Mouse (Mus musculus) thymus, postnatal 36 days (tissue): Measurements from ENCODE around the gene Dram1.

Experiments used
- DNase-seq, 2 experiments: peaks; one replicate each; pipeline ENCODE4 v3.0.0; 2022; ENCODE audit warnings: mixed read lengths in 2 of 2

Dram1 gene

DNA sequence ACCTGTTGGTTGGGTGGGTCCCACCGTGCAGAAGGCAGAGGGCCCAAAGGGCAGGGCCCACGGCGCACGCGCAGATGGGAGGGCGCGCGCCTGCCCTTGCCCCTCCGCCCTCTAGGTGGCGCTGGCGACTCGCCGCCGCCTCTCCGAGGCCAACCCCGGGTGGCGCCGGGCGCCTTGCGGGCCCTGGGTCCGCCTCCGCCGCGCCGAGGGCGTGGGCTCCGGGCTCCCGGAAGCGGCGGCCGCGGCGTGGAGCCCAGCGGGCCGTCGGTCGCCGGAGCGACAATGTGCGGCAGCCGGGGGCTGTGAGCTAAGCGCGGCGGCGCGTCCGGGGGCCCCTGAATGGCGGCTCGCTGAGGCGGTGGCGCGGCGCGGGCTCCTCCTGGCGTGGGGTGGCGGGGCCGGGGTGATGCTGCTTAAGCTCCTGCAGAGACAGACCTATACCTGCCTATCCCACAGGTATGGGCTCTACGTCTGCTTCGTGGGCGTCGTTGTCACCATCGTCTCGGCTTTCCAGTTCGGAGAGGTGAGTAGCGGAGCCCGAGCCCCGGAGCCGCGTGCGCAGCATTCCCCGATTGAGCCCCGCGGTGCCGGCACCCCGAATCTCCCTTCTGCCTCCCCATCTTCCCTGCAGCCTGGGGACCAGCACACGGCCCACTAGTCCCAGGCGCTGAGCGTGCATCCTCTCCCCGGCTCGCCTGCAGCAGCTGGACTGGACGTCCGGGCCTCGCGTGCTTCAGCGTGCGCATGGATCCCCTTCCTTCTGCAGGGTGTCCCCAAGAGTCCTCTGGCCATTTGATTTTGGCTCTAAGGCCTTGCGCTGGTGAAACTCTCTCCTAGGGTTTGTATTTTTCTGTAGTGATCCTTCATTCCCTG lies at the start of gene Dram1, which contains the start of gene Gnptab:
Gene Dram1 (minus strand): TSS at position 68 of the 873 bp plus-strand sequence.
Gene Gnptab (plus strand): TSS at position 120 of the 873 bp plus-strand sequence.
- peak; percentile 91 to 92 for DNase-seq

DNA sequence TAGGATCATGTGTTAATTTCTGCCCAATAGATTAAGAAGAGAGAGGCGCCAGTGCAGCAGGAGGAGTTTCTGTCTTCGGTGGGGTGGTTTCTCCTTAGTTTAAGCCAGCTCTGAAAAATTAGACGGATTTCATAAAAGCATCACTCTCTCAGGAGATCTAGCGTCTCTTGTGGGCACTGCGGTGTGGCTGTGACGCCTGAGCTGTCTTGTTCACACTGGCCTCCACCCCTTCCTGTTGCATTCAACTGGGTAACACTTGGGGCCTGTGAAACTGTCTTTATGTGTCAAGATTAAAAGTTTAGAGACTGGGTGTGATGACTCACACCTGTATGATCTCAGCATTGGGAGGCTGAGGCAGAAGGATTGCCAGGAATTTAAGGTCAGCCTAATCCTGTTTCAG lies 49.1 kb upstream of the Dram1 start:
- DNase-seq = no peak

DNA sequence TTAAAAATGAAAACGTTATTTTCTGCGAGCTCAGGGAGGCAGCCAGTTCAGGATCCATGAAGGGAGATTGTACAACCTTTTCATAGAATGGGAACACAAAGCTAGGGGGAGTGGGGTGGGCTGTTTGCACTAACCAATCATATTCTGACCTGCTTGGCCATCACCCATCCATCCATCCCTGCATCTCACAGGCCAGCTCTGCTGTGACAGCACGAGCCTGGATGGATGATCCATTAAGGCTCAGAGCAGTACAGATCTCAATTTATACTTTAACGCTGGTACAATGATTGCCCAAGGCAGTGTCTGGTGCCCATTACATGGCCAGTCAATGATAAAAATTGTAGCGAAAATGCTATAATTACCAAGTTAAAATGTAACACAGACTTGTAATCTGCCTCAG lies 48.0 kb upstream of the Dram1 start:
- DNase-seq = no peak

DNA sequence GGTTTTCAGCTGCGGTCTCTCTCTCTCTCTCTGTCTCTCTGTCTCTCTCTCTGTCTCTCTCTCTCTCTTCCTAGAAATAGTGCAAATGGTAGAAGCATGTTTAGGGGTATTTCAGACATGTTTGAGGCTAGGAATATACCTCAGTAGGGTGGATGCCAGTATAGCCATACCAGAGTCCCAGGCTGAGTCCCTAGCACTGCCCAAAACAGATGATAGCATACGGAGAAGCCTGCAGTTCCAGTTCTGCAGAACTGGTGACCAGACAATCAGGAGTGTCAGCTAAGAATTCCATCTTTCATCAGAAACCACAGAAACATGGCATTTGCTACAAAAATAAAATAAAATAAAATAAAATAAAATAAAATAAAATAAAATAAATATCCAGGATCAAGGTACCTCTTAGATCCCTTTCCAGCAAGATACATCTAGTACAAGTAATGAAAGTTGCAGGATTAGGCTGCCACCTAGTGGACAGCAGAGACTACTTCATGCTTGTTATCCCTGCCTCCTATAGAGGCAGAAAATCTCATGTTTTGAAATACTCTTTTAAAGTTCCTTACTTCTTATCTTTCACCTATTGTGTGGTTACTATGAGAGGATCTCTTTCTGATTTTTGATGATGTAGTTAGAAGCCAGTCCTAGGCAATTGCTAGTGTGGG lies 47.4 kb upstream of the Dram1 start:
- peak in 1 of 2 experiments; percentile 18 for DNase-seq

DNA sequence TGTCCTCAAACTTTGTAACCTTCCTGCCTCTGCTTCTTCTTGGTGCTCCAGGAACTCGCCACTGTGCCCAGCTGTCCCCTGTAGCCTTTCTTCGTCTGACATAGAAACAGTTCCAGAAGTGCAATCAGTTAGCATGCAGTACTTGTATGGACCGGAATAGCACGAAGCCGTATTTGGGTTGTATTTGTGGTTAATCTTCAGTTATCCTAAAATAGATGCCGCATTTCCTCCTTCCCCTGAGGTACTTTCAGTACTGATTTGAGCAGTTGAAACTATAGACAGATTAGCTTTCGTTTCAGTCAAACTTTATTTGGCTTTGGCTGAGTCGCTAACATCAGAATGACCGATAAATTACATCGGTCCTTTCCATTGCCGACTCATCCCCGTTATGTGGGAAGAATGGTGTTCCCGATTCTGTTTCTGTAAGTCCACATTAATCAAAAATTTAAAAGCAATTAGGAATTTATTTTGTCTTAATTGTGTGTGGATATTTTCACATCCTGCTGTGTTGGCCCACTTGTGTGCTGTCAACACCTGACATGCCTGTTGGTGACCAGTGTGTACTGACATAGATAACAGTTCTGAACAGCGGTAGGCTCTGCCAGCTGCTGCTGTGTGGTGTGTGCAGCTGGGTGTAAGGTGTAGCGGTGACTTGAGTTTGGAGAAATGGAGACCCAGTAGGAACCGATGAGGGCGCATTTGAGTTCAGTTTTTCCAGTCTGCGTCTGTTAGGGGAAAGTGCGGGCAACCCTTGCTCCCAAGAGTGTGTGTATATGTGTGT lies 42.0 kb upstream of the Dram1 start:
- DNase-seq = no peak

DNA sequence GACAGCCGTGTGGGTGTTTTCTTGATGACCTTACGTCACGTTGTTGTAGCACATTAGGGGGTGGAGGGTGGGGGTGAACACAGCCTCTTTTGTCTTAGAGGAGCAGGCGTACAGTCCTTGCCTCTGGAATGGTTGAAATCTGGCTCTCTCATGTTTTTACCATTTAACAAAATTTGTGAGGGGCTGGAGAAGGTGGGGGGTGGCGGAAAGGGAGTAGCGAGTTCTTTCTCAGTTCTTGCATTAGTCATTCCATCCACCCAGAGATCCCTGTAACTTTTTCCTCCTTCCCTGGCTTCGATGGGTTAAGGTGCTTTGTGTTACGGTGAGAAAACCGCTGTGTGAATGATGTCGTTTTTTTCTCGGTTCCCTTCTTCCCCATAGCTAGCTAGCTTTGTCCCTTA lies 41.3 kb upstream of the Dram1 start:
- DNase-seq = no peak

DNA sequence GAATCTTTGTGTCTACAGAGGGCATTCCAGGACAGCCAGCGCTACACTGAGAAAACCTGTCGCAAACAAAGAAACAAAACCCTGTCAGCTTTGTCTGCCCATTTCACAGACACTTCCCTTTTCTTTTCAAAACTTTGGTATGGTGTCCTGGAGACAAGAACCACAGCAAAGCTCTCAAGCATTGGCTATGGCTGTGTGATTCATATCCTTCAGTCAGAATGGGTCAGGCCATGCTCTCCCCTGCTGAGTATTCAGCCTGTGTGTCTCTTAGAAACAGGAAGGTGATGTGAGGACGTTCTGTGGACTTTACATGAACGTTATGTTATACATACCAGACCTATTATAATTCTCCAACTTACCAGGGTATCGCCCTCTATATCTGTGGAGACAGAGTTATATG lies 38.8 kb upstream of the Dram1 start:
- no peak for DNase-seq

DNA sequence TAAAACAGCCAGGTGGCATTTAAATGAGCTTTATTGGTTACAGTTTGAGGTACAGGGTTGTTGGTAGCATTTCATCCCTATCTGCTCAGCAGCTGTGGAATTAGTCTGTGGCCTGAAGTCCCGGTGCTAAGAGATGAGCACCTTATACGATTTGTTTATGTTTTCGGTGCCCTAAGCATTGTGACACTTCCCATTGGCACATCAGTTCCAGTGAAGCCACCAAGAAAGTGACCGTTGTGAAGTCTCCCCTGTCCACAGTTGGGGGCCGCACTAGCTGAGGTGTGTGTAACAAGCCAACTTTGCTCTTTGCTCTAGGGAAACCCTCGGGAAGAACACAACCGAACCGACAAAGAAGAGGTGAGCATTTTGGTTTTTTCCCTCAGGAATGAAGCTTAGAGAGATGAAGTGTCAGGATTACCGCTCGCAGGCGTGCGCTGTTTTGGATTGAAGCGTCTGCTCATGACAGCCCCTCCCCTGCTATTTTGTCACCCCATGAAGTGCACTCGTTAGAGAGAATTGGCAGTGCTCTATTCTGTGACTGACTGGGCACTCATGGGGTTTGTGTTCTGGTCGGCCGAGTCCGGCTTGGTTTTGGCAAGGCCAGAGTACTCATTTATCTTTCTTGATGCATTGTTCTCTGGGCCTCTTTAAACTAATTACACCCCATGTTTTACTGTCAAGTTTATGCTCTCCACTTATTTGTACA lies 33.6 kb upstream of the Dram1 start:
- DNase-seq = no peak

DNA sequence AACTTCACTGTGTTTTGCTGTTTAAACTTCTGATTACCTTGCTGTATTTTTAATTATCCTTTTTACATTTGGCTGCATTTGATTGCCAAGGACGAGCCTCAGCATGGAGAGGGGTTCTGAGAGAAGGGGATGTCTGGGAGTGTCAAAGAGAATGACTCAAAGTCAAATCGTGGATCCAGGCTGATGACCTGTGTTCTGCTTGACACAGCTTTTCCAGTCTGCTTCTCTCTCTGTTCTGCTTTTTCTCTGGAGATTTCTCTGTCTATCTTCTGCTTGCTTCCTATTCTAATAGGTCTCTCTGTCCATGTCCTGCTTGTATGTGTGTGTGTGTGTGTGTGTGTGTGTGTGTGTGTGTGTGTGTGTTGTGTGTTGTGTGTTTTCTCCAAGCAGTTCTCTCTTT lies 30.9 kb upstream of the Dram1 start:
- DNase-seq = no peak

DNA sequence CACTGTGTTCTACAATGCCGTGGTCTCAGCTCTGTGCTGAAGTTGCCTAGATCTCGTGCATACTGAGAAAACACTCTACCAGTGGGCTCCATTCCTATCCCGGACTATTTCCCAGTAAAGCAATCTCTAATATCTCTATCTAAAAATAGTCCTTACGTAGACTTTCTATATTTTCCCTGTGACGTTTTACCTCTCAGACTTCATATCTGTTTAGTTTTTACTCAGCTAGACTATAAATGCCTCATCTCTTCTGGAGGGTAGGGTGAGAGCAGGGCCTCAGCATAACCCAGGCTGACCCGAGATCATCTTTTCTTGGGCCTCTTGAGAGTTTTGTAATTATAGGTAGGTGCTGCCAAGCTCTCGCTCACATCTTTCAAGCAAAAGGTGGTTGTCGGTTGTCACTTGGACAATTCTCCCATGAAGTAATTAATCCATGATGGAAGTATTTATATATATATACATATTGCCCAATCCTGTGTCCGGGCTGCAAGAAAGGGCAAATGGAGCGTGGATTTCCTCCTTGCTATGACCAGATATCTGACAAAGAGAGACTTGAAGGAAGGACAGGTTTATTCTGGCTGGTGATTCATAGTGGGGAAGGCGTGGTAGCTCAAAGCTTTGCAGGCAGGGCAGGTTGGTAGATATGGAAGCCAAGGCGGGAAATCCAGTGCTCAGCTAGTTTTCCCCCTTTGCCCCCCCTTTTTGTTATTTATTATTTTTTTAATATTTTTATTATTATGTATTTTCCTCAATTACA lies 29.2 kb upstream of the Dram1 start:
- DNase-seq = no peak

DNA sequence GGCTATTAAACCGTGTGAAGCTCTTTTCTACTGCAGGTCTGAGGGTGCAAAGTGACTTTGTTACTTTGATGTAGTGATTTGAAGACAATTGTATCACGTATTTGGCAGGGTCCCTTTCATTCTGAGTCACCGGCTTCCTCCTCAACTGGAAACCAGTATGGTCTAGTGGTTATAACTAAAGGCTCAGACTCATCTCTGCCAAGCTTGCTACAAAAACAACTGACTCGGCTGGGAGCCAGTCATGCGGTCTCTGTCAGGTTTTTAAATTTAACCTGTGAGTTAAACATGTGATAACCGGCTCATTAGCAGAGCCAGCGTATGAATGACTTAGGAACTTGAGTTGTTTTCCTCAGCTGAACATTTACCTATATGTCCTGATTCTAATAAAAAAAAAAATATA lies 26.9 kb upstream of the Dram1 start:
- no peak for DNase-seq

DNA sequence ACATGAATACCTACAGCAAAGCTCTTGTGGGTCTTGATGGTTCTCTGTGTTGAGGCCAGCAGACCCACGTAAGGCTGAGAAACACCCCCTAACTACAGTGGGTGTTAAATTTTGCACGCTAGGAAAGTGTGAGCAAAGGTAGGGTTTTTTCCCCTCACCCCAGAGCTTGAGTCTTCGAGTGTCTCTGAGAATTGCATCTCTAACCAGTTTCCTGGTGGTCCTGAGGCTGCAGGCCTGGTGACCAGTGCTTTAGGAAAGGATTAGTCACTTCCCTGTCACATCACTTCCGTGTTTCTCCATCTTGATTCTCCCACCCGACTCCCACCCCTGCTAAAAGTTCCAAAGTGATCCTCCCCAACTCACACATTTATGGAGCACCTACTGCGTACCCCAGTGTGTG lies 25.3 kb upstream of the Dram1 start:
- no peak for DNase-seq

DNA sequence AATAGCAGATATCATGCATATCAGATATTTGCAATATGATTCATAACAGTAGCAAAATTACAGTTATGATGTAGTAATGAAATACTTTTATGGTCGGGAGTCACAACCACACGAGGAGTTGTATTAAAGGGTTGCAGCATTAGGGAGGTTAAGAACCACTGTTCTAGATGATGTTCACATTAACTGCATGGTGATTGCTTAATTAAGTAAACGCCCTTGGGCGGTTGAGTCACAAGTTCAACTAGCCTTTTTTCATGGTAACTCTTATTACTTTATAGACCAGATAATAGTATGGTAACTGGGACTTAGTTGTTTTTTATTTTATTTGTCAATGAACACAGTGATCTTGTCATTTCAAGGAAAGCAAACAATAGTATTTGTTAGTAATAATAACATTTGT lies 24.1 kb upstream of the Dram1 start:
- no peak for DNase-seq

DNA sequence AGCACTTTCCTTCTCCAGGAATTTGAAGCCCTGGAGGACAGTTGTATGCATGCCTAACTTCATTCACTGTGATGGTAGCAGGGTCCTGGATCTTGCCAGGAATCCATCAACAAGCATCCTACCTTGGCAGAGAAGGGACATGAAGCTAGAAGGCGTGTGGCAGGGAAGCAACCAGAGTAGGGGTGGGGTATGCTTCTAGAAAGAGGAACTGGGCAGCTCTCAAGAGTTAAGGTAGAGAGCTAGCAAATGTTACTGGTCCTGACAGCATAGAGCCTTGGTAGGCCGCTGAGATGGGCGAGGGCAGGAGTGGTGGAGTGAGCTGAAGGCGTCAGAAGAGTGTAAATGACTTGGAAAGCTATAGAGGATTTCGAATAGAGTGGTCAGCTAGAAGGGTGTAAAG lies 20.4 kb upstream of the Dram1 start:
- DNase-seq = no peak

DNA sequence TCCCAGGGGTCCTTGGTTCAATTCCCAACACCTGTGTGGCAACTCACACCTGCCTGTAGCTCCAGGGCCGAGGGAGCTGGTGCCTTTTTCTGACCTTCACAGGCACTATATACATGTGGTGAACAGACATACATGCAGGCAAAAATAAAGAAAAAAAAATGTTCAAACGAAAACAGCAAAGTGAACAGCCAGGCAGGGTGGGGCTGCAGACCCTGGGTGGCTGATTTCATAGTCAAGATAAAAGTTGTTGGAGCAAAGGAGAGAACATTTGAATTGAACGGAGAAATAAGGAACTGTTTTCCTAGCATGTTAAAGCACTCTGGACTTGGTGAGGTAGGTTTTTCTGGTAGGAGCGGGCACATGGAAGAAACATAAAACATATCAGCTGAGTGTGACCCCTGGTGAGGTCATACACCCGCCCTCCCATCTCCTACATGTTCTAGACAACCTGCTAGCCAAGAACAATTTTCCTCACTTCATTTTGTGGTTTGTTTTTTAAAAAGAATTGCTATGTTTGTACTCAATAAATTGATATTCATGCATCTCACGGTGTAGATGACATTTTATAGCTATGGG lies 19.9 kb upstream of the Dram1 start:
- no peak for DNase-seq

DNA sequence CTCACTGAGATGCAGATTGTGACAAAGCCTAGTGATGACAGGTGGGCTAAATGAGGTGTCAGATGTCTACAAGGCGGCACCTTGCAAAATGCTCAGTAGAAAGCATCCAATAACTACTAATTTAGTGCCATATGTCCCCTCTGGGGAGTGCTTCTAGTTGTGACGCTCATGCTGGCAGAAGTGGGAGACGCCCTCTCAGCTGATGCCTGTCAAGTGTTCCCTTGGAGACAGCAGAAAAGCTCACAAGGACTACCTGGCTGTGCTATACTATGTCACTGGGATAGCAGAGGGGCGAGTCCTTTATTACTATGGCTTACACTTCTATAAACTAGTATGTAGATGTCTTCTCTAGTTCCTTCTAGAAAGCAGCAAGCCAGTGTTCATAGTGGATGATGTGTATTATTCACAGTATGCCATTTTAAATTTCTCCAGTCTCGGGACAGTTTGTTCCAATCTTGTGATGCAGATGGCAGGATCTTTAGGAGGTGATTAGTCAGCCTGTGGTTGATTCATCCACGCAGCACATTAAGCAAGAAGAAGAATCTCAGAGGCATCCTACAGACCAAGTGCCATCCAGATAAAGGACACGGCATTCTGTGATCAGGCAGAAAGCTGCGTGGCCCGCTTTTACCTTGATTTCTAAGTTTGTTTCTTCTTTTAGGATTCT lies 13.4 kb upstream of the Dram1 start:
- DNase-seq = no peak

DNA sequence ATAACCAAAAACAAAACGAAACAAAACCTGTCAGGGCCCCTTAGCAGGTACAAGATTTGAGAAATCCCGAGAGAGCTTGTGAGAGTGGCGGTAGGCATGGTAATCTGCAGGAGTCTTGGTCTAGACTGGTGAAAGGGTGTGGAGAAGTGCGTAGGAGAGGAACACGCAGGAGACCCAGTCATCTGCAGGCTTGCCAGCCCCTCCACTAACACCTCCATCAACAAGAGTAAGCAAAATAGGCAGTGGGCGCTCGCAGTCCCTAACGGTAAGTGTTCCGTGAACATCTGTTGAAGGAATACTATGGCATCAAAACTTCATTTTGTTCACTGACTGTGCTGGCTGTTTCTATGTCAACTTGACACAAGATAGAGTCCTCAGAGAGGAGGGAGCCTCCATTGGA lies 12.6 kb upstream of the Dram1 start:
- DNase-seq = no peak

DNA sequence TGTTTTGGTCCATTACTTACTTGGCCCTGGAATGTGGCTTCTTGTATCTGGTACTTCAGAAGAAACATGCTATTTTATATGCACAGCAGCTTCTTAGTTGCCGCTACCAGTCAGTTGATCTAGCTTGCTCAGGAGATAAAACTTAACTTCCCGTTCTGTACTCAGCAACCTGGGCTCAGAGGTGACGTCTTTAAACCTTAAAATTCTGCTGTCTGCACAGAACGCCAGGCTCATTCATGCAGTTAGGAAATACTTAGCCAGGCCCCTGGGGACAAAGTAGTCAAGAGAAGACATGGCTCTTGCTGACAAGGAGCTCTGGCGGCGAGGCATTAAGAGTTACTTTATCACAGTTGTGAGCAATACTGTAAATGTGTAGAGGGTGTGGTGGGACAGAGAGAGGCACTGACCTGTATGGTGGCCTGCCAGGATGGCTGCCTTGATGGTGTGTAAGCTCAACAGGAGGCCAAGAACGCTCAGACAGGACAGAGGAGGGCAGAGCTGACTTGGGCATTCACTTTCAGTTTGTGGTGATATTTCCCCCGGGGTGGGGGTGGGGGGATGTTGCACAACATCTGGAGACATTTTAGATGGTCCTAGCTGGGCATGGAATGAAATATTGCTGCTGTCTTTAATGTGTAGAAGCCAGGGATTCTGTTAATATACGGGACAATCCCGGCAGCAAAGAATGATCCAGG lies 11.4 kb upstream of the Dram1 start:
- peak; percentile 20 to 27 for DNase-seq

DNA sequence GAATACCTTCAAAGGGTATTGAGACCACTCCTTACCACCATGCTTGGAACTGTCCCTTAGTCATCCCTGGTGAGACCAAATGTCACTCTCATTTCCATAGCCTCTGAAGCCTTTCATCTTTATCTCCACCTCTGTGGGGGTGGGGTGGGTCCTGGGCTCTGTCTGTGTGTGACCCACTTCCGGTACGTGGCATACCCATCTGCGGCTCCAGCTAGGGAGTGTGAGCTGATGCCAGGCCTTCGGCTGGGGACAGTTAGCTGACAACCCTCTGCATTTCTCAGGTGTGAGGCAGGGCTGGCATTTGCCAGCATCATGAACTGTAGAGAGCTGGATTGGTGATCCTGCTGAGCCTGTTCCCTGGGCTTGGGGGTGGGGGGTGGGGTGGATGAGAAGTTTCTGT lies 10.7 kb upstream of the Dram1 start:
- peak; percentile 75 to 83 for DNase-seq

DNA sequence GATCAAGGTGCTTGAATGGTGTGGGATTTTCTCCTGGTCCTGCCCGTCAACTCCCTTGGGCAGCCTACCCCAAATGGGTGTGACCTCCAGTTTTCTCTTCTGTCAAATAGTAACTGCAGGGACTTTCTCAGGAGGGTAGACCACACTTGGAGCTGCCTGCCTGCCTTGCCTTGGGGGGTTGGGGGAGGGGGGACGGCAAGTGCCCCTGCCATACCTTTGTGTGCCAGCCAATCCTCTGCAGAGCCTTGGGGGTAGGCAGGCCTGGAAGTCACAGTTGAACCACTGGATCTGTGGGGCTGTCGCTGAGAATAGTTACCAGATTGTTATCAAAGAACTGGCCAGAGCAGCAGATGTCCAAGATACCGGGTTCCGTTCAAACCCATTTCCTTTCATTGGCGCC lies 7.4 kb upstream of the Dram1 start:
- no peak for DNase-seq

DNA sequence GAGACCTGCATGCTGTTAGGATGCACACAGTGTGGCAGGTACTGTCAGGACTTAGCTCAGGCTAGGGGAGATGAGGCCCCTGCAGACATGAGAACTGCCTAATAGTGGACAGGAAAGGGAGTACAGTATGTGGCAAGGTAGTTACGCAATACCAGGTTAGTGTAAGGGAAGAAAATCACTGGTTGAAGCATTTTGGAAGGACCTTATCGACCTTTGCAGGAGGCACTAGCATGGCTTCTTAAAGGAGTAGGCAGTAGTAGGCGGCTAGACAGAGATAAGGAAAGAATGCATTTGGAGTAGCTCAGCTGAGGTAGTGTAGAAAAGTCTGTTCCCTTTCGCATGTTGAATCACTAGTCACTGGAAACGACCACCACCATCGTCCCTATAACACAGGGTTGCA lies 6.9 kb upstream of the Dram1 start:
- no peak for DNase-seq
